Mouse (Mus musculus) brain, embryonic 14.5 days (tissue): Measurements from ENCODE around the gene Borcs8.

Experiments
- CTCF ChIP-seq: fragments of 200-500 bp; IDR thresholded peaks from 2 replicates; pipeline ENCODE4 v1.5.1; 2012; ENCODE audit warnings: inconsistent platforms, mild to moderate bottlenecking, moderate library complexity, borderline replicate concordance; ENCODE audit not compliant: insufficient read depth, insufficient read length; ENCODE audit errors: extremely low read depth
- POLR2A ChIP-seq: fragments of 200-500 bp; IDR thresholded peaks from 2 replicates; pipeline ENCODE4 v1.6.1; 2012; ENCODE audit warnings: mild to moderate bottlenecking, inconsistent platforms, borderline replicate concordance; ENCODE audit not compliant: poor library complexity, insufficient read depth, insufficient read length, severe bottlenecking; ENCODE audit errors: extremely low read depth

DNA sequence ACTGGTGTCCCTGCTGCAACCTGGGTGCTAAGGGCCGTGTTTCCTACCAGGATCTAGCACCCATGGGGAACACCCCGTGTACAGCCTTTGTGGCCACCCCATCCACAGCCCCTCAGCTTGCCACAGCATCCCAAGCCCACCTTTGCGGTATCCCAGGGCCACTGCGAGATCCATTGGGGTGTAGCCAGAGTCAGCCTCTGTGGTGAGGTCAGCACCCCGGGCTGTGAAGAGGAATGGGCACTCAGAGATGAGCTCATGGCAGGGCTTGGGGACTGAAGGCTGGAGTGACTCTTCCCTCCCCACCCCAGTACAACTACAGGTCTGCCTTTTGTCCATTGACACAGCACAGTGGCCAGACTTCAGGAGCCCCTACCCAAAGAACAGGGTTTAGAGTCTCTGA lies 5.2 kb upstream of the Borcs8 start:
- no peak for TF ChIP-seq CTCF
- TF ChIP-seq POLR2A: no peak
